Mouse (Mus musculus) kidney, embryonic 16.5 days (tissue): ENCODE measurements around the gene Lrrc26. TPM values are rescaled to one million over a fixed set of nuclear protein-coding genes. Genes with fewer than 3 reads are reported as not detected.

Experiments used
- ATAC-seq: fragments of 200-750 bp; cut with Nextera tagmentation; 2 replicates; pipeline ENCODE4 v1.8.0; 2017; ENCODE audit warnings: moderate TSS enrichment; ENCODE audit not compliant: low FRiP score, low TSS enrichment
- H3K27ac ChIP-seq: fragments of 300-500 bp; sonication (generic); 2 replicates; pipeline ENCODE4 v1.5.1; 2014; ENCODE audit warnings: low read length
- H3K27me3 ChIP-seq: fragments of 300-500 bp; sonication (generic); 2 replicates; pipeline ENCODE4 v1.6.1; 2014; ENCODE audit warnings: low read length, control low read depth, mixed read lengths; ENCODE audit not compliant: insufficient read depth
- H3K36me3 ChIP-seq: fragments of 300-500 bp; sonication (generic); 2 replicates; pipeline ENCODE4 v1.6.1; 2014; ENCODE audit warnings: low read length, control low read depth, mixed read lengths; ENCODE audit not compliant: insufficient read depth
- H3K4me1 ChIP-seq: fragments of 300-500 bp; sonication (generic); 2 replicates; pipeline ENCODE4 v1.6.1; 2014; ENCODE audit warnings: low read length, control low read depth, mixed read lengths; ENCODE audit not compliant: insufficient read depth
- H3K4me2 ChIP-seq: fragments of 300-500 bp; sonication (generic); replicated peaks from 2 replicates; pipeline ENCODE4 v1.6.1; 2014; ENCODE audit warnings: low read depth, low read length
- H3K4me3 ChIP-seq: fragments of 300-500 bp; sonication (generic); 2 replicates; pipeline ENCODE4 v1.5.1; 2014; ENCODE audit warnings: mild to moderate bottlenecking, low read length
- H3K9ac ChIP-seq: fragments of 300-500 bp; sonication (generic); replicated peaks from 2 replicates; pipeline ENCODE4 v1.6.1; 2014; ENCODE audit warnings: low read length
- H3K9me3 ChIP-seq: fragments of 300-500 bp; sonication (generic); 2 replicates; pipeline ENCODE4 v1.6.1; 2016; ENCODE audit warnings: low read length, control low read depth
- WGBS: fragments of 180-500 bp; shearing (Covaris S2); extraction: QIAGEN DNeasy Blood & Tissue Kit; methylation state at CpG from one replicate; pipeline ENCODE4 v1.1.7; 2014; 5-methylcytosine and 5-hydroxymethylcytosine counted together
- polyA plus RNA-seq: library from polyadenylated mRNA; unstranded; fragments of >200 nt; fragmentation: Nextera tagmentation; extraction: Ambion mirVana; gene quantifications from 2 replicates; pipeline ENCODE4 v1.2.1, GENCODE M21; 2015

Lrrc26 gene
- polyA plus RNA-seq, 1 experiment from 2014 or later = not detected

GRCm38 (mm10) chr2:25292054-25292544 is 2.4 kb downstream of the Lrrc26 start:
- Histone ChIP-seq H3K4me3 (peak overlapping the region; percentile 38), H3K9ac (0 out of 2 replicates have a peak overlapping the region, but pooled peaks have one; percentile 41), H3K36me3 (no peaks in the 10 kb centered on the region), H3K4me2 (peak overlapping the region; percentile 57), H3K27me3 (peaks cover 62% of the 10 kb centered on the region), H3K4me1 (peaks cover 24% of the 10 kb centered on the region), H3K27ac (no peak overlapping the region), H3K9me3 (no peaks in the 10 kb centered on the region)
- ATAC-seq = peak; percentile 46
- WGBS = 3% methylated on average over 32 of the region's 43 CpGs

DNA sequence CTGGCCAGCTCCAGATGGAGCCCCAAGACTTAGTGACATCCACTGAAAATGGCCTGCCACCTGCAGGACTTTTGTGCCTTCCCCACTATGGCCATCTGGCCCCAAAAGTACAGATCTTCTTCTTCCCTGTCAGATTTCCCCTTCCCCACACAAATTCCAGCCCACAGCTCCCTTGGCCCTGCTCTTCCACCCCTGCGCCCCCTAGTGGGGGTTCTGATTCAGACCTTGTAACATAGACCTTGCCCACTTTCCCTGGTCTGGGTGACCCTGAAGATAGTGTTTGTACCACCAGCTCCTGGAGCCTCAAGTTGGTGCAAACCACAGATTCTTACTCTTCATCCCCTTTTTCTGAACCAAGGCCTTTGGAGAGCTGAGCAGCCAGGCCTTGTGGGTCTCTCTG is 3.1 kb downstream of the Lrrc26 start:
- Histone ChIP-seq H3K9me3 (no peaks in the 10 kb centered on the region), H3K36me3 (no peaks in the 10 kb centered on the region), H3K4me2 (no peak overlapping the region), H3K9ac (no peak overlapping the region), H3K4me3 (no peak overlapping the region; the same call in 1 of the 2 replicates), H3K4me1 (peaks cover 24% of the 10 kb centered on the region), H3K27ac (no peak overlapping the region), H3K27me3 (peaks cover 62% of the 10 kb centered on the region)
- 0% methylated on average over 1 of the region's 1 CpGs for WGBS
- ATAC-seq = no peak

DNA sequence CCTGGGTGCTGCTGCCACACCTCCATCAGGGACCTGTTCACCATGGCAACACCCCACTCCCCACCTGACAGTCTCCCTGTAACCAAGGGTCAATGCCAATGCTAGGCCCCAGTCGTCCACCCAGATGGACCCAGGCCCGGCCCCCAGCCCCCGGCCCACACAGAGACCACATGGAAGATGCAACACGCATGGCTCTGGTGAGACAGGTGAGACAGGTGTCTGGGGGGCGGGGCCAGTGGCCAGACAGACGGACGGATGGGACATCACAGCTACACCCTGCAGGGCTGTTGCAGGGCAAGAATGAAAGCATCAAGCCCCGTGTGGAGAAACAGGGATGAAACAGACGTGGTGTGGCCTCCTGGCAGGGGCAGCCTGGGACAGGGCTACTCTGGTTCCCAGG is 4.0 kb downstream of the Lrrc26 start:
- Histone ChIP-seq H3K9me3 (no peaks in the 10 kb centered on the region), H3K27ac (no peak overlapping the region), H3K4me2 (no peak overlapping the region), H3K4me1 (peaks cover 24% of the 10 kb centered on the region), H3K27me3 (peaks cover 53% of the 10 kb centered on the region), H3K4me3 (no peak overlapping the region), H3K9ac (no peak overlapping the region), H3K36me3 (no peaks in the 10 kb centered on the region)
- no peak for ATAC-seq
- WGBS = 70% methylated on average over 9 of the region's 9 CpGs

DNA sequence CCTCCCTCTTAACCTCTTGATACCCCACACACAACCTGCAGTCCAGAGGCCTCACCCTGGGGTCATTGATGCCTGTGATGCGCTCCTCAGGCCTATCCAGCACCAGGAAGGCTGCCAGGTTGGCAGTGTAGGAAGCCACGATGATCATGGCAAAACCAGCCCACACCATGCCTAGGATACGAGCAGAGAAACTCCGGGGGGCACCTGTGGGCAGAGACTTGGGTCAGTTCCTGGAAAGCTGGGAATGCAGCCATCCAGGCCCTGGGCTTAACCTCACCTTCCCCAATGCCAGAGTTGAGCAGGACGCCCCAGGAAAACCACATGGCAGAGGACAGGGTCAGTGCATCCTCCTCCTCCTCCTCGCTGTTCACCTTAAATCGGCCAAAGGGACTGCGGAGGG is 7.4 kb downstream of the Lrrc26 start:
- no peak overlapping the region for H3K4me3 ChIP-seq
- H3K9ac ChIP-seq = no peak overlapping the region
- H3K27me3 ChIP-seq = peaks cover 19% of the 10 kb centered on the region
- no peaks in the 10 kb centered on the region for H3K36me3 ChIP-seq
- no peaks in the 10 kb centered on the region for H3K9me3 ChIP-seq
- H3K4me2 ChIP-seq = no peak overlapping the region
- peaks cover 7% of the 10 kb centered on the region for H3K4me1 ChIP-seq
- WGBS = 73% methylated on average over 6 of the region's 8 CpGs
- no peak overlapping the region for H3K27ac ChIP-seq
- no peak for ATAC-seq

DNA sequence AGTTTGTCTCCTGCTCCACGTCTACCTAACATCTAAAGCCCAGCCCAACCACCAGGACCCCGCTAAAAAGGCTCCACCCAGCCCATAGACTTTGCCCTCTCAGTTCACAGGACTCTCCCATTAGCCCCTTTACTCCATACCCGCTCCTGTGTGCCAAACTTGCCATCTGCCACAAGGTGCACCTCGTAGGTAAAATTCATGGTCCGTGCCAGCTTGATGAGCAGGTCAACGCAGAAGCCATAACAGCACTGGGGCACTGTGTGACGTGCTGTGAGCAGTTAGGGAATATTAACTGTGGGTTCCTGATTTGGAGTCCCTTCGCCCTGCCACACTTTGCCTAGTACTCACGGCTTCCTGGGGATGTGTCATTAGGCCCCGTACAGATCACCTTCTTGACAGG is 8.3 kb downstream of the Lrrc26 start:
- H3K36me3 ChIP-seq = no peaks in the 10 kb centered on the region
- H3K27ac ChIP-seq = no peak overlapping the region
- no peak for ATAC-seq
- H3K9me3 ChIP-seq = no peaks in the 10 kb centered on the region
- no peak overlapping the region for H3K9ac ChIP-seq
- no peak overlapping the region for H3K4me2 ChIP-seq
- H3K4me3 ChIP-seq = no peak overlapping the region
- peaks cover 10% of the 10 kb centered on the region; the same call in 1 of the 2 replicates for H3K27me3 ChIP-seq
- WGBS = 80% methylated on average over 10 of the region's 10 CpGs
- H3K4me1 ChIP-seq = no peaks in the 10 kb centered on the region

- Histone ChIP-seq H3K27ac (no peak overlapping the region), H3K36me3 (no peaks in the 10 kb centered on the region), H3K4me3 (no peak overlapping the region), H3K4me2 (no peak overlapping the region), H3K27me3 (peaks cover 44% of the 10 kb centered on the region), H3K9me3 (no peaks in the 10 kb centered on the region), H3K4me1 (peaks cover 3% of the 10 kb centered on the region; the same call in 1 of the 2 replicates), H3K9ac (no peak overlapping the region)
- WGBS = 66% methylated on average over 3 of the region's 3 CpGs
- ATAC-seq = no peak
Observed at GRCm38 (mm10) chr2:25303452-25303851, 13.7 kb downstream of the Lrrc26 start.

DNA sequence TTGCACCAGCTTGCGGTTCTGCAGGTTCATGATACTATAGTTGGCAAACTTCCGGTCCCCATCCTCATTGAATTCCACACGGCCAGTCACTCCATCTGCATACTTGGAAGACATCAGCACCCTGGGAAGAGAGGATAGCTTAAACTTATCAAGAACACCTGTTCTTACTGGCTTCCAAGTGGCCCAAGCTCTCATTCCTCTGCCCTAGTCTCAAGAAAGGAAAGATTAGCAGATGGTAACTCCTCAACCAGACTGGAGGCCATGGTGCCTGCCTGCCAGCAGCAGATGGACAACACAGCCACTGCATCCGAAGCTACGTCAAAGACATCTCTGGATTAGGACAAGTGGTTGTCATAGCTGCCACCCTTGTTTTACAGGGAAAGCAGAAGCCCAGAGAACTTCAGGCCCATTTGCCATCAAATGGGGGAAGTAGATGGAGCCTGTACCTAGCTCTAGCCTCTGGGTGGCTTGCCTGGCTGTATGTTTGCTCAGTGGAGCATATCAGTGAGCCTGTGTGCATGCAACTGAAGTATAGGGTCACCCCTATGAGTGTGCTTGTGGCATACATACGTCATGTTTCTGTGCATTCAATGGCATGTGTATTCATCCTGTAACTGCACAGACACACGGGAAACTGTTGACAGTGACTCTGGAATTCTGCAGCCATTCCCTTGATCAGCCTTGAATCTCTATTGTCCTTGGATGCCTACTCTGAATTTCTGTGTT is 14.4 kb downstream of the Lrrc26 start:
- H3K27me3 ChIP-seq = peaks cover 50% of the 10 kb centered on the region
- WGBS = 75% methylated on average over 7 of the region's 7 CpGs
- peaks cover 3% of the 10 kb centered on the region; the same call in 1 of the 2 replicates for H3K4me1 ChIP-seq
- no peak overlapping the region for H3K27ac ChIP-seq
- H3K4me2 ChIP-seq = no peak overlapping the region; the same call in 1 of the 2 replicates
- no peak overlapping the region; the same call in 1 of the 2 replicates for H3K4me3 ChIP-seq
- H3K9me3 ChIP-seq = no peaks in the 10 kb centered on the region
- no peaks in the 10 kb centered on the region for H3K36me3 ChIP-seq
- ATAC-seq = no peak
- H3K9ac ChIP-seq = no peak overlapping the region

DNA sequence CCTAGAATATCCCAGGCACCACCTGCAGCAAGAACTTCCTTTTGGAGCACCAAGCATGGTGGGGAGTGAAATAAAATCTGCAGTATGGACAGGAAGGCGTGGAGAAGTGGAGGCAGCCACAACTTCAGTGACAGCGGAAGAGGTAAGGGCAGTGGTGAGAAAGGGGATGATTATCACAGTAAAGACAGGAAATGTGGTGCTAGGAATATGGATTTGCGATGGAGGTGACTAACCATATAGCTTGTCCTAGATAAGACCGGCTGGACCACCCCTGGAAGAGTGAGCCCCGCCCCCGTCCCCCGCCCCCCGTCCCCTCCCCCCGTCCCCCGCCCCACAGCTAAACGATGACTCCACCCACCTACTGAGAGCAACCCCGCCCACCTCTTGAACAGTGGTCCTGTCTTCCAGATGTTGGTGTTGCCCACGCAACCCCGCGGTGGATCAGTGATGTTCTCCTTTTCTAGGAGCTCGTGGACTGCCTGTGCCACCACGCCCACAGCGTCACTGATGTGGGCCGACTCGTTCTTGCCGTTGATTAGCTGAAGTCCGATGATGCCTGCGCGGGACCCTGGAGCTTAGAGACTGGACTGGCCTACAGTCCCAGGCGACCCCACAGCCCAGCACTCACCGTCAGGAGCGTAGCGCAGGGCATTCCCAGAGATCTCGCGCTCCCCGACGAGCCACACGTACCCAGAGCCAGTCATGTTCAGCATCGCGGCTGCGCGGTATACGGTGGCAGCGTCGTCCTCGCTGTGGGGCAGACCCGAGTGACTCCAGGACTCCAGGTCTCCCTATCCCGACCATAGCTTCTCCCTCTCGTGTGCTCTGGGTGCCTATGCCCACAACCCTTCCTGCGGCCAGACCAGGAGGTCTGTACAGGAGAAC is 15.2 kb downstream of the Lrrc26 start:
- Histone ChIP-seq H3K9me3 (no peaks in the 10 kb centered on the region), H3K36me3 (no peaks in the 10 kb centered on the region), H3K4me3 (peak overlapping the region; percentile 46), H3K27ac (no peak overlapping the region), H3K4me2 (peak overlapping the region; percentile 85), H3K27me3 (peaks cover 53% of the 10 kb centered on the region), H3K9ac (peak overlapping the region; percentile 37; the same call in 1 of the 2 replicates), H3K4me1 (peaks cover 3% of the 10 kb centered on the region; the same call in 1 of the 2 replicates)
- peak; percentile 71; the same call in 1 of the 2 replicates for ATAC-seq
- WGBS = 3% methylated on average over 42 of the region's 45 CpGs

GRCm38 (mm10) chr2:25305587-25306359 is 16.1 kb downstream of the Lrrc26 start:
- Histone ChIP-seq H3K27ac (no peak overlapping the region), H3K27me3 (peaks cover 61% of the 10 kb centered on the region), H3K36me3 (no peaks in the 10 kb centered on the region), H3K9me3 (no peaks in the 10 kb centered on the region), H3K4me2 (peak overlapping the region; percentile 85), H3K9ac (peak overlapping the region; percentile 37; the same call in 1 of the 2 replicates), H3K4me3 (peak overlapping the region; percentile 46), H3K4me1 (peaks cover 3% of the 10 kb centered on the region; the same call in 1 of the 2 replicates)
- 49% methylated on average over 14 of the region's 14 CpGs for WGBS
- no peak for ATAC-seq
